Mouse (Mus musculus) c-Kit-positive CD71-negative TER-119-negative erythroid progenitor cells, embryonic 14.5 days (primary cell): ENCODE measurements at regions not wholly inside any gene's neighbourhood (a gene's known extent, or its start where the extent isn't known, plus 50 kb on each side); places are given as distances from the start of the nearest gene placed in this dataset.

Experiments
- DNase-seq: peaks from one replicate; pipeline ENCODE4 v3.0.0-alpha.2; 2013; ENCODE audit warnings: low read depth

- no peak for DNase-seq
These were observed 69.8 kb upstream of the Itga4 start for GRCm38 (mm10) chr2:79185234-79186101.

- DNase-seq = no peak
These were observed 68.3 kb upstream of the Itga4 start for GRCm38 (mm10) chr2:79186878-79187277.

DNA sequence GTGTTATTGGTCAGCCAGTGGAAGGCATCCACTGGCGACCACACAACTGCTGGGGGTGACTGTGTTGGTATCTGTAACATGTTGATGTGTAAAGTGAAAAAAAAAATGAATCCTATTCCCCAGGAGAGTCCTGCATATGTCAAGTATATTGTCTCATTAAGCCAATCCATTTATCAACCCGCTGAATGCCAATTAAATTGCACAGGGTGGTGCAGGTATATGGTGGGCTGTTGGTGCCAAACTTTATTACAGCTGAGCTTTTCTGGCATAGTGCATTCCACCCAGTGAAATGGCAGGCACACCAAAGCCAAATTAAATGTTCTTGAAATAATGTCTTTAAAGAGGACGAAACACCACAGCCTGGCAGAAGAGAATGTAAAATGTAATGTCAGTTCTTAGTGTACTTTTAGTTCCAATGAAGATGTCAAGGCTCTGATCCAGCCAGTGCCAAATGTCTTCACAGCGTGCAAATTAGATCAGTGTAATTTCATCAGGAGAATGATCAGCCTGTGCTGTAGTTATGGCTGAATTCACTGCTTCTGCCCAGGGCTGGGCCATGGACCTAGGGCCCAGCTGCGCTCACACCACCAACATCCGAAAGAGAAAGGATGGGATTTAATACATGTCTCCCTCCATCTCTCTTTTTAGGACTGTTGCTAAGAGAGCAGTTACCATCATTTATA lies 66.6 kb upstream of the Itga4 start:
- no peak for DNase-seq

GRCm38 (mm10) chr2:79193851-79194250 lies 61.4 kb upstream of the Itga4 start:
- DNase-seq = no peak

DNA sequence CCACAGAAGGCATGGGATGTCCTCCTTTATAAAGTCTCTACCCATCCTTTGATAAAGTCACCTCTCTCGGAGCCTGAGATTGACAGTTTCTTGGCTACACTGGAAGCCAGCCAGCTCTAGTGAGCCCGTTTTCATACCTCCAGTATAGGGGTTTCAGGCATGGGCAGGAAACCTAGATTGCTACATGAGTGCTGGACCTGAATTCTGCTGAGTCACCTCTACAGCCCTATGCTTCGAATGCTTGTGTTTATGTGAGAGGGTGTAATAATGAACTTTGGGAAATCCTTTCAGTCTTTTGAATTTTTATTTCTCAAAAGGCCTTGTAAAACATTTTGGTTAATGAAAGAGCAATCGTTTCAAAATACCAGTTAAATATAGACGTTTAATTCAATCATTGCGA lies 53.5 kb upstream of the Itga4 start:
- DNase-seq = no peak
